Mouse (Mus musculus) cortical plate, adult 2 months (tissue): ENCODE results near the gene Ugt1a1. TPM values are rescaled to one million over a fixed set of nuclear protein-coding genes. Genes with fewer than 3 reads are reported as not detected.

ENCODE experiments used
- H3K27ac ChIP-seq: fragments of 200-500 bp; 2 replicates; pipeline ENCODE4 v1.5.1; 2012; ENCODE audit warnings: low read length, control low read depth, inconsistent platforms; ENCODE audit not compliant: insufficient read depth
- H3K4me1 ChIP-seq: fragments of 200-500 bp; 2 replicates; pipeline ENCODE4 v1.6.1; 2011; ENCODE audit warnings: low read length; ENCODE audit not compliant: control insufficient read depth, insufficient read depth
- H3K4me3 ChIP-seq: fragments of 200-500 bp; 2 replicates; pipeline ENCODE4 v1.5.1; 2011; ENCODE audit warnings: mild to moderate bottlenecking, low read length, control low read depth; ENCODE audit not compliant: insufficient read depth
- CTCF ChIP-seq: fragments of 200-500 bp; IDR thresholded peaks from 2 replicates; pipeline ENCODE4 v1.5.1; 2011; ENCODE audit warnings: mild to moderate bottlenecking, control low read depth, low read length; ENCODE audit not compliant: insufficient read depth; ENCODE audit errors: extremely low read depth
- POLR2A ChIP-seq: fragments of 200-500 bp; IDR thresholded peaks from 2 replicates; pipeline ENCODE4 v1.6.1; 2011; ENCODE audit warnings: mild to moderate bottlenecking, low read length, control low read depth; ENCODE audit not compliant: insufficient read depth; ENCODE audit errors: extremely low read depth
- polyA plus RNA-seq: library from polyadenylated mRNA; depleted of rRNA; stranded (reverse); fragments of >200 nt; gene quantifications from 2 replicates; pipeline ENCODE4 v1.2.3, GENCODE M21; 2012

The Ugt1a1 gene
- polyA plus RNA-seq, 1 experiment, result 0.06 TPM

DNA sequence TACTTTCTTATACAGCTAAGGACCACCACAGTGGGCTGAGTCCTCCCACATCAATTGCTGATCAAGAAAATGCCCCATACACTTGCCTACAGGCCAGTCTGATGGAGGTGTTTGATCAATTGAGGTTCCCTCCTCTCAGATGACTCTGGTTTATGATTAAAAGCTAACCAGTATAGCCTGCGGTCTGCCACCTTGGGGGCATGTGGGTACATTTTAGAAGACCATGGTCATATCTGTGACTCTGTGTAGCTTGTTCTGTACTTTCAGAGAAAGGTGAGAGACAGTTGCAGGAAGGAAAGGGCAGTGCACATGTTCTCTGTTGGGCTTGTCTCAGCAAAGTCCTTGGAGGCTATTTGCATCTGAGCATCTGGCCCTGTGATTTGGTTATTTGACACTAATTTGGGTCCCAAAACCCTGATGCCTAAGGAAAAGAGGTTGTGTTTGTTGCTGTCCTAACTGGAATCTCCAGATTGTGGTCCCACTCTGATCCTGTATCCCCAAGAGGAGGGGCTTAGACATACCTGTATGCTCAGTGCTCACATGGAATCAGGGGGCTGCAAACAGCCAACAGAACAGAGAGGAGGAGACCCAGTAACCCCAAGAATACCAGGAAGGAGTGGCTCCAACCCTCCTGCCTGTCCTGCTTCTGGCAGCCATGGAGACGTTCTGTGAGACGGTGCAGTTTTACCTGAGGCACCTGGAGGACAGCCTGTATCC, 21.1 kb downstream of the Ugt1a1 start:
- no peak for TF ChIP-seq POLR2A
- no peak for TF ChIP-seq CTCF
- H3K4me3 ChIP-seq, result no peak overlapping the region
- H3K27ac ChIP-seq, result no peak overlapping the region
- H3K4me1 ChIP-seq, result no peaks in the 10 kb centered on the region

DNA sequence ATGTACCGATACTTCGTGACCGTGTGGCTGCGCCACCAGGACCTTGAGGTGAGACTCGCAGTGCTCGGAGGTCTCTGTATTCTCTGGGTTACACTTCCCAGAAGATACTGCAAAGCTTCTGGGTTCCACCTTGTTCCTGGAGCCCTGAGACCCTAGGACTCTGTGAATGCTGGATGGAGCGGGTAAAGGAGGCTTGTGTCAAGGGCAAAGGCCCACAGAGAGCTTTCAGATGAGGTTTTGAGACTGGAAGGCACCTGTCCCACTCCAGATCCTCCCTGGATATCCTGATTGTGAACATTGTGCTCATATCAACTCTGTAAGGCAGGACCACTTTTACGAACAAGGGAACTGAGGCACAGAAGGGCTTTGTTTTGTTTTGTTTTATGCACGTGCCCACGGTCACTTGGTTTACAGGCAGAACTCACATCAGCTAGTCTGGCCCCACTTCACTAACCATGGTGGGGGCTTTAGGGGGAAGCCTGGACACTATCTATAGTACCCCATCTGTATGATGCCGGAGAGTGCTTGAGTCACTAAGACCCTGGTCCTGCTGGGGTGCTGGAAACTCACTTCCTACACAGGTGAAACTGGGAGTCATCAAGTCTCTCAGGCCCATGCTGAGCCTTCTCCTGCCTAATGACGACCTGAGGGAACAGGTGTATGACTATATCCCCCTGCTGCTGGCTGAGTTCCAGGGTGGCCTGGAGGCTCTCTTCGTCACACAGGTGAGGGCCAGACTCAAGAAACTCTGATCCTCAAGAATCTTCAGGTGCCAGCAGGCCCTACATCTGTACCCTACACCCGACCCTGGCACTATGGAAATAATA, 21.9 kb downstream of the Ugt1a1 start:
- no peak for TF ChIP-seq POLR2A
- no peak for TF ChIP-seq CTCF
- no peak overlapping the region for H3K4me3 ChIP-seq
- no peak overlapping the region for H3K27ac ChIP-seq
- no peaks in the 10 kb centered on the region for H3K4me1 ChIP-seq

DNA sequence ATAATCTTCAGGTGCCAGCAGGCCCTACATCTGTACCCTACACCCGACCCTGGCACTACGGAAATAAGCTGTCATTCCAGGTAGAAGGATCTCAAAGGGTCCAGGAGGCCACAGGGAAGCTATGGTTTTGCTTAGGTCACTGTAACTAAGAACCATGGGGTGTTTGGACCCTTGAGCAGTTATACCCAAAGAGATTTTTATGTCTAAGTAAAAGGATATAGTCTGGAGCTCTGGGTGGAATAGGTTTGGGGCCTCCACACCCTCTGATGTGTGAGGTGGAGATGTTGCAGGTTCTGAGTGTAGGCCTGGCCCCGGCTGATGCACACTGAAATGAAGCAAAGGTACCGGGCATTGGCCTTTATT, 22.5 kb downstream of the Ugt1a1 start:
- Histone ChIP-seq H3K4me3 (no peak overlapping the region), H3K27ac (no peak overlapping the region), H3K4me1 (no peaks in the 10 kb centered on the region)
- TF ChIP-seq POLR2A (no peak), CTCF (no peak)

DNA sequence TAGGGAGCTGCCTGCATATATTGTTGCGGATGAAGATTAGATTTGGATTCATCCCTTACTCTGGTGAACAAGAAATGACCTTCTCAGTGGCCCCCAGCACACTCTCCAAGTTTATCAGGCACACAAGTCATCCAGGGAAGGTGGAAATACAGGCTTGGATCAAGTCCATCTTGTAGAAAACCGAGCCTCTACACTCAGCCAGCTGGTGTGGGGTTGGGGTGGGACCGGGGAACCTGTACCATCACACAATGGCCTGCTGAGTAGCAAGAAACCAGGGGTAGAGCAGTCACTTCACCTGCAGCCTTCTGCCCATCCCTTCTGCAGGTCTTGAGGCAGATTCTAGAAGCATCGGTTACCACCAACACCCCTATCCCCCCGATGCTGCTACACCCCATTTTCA, 22.9 kb downstream of the Ugt1a1 start:
- Histone ChIP-seq H3K27ac (no peak overlapping the region), H3K4me3 (no peak overlapping the region), H3K4me1 (no peaks in the 10 kb centered on the region)
- no peak for TF ChIP-seq CTCF
- no peak for TF ChIP-seq POLR2A

DNA sequence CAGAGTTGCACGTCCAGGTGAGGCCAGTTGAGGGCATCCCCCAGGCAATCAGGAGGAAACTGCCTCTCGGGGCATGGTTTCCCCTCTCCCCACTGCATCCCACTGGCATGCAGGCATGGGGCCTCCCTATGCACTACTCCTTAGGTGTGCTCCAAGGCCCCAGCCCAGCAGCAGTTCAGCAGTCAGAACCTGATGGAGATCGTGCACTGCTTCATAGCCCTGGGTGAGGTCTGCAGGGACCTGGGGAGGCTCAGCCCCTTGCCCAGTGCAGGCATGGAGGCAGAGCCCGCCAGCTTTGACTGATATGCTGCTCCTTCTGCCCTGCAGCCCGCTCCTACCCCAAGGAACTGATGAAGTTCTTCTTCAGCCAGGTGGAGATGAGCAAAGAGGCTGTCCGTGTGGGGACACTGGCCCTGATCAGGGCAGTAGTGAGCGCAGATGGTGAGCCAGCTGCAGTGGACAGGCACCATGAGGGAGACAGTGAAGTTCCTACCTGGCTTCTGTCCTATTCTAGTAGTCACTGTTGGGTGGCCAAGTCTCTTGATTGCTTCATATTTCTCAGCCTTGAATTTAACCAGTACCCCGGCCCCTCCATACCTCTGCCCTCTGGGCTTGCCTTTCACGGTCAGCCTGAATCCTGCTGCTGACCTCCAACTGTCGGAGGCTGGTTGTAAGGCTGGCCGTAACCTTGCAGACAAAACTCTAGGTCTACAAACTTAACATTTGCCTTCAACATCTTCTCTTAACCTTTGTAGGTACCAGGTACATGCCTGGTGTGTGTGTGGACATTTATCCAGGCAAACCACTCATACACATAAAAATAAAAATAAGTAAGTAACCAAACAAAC, 23.5 kb downstream of the Ugt1a1 start:
- TF ChIP-seq CTCF (no peak), POLR2A (no peak)
- Histone ChIP-seq H3K27ac (no peak overlapping the region), H3K4me1 (no peaks in the 10 kb centered on the region), H3K4me3 (no peak overlapping the region)

DNA sequence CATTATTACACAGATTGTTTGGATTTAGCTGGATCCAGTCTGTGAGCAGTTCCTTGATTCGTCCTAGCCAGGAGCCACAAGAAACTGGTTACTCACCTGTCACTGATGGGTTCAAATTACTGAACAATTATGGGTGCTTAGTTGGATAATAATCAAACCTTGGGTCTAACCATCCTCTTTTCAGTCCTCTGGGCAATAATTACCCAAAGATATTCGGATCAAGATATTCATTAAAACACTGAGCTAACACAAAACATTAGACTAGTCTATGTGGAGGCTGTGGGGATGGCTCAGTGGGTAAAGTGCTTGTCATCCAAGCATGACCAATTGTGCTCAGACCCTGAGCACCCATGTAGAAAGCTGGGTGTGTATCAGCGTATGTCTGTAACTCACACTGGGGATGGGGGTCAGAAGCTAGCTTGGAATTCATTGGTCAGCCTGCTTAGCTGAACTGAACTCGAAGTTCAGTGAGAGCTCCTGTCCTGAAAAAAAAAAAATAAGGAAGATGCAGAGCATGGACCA, 24.2 kb downstream of the Ugt1a1 start:
- TF ChIP-seq POLR2A (no peak), CTCF (no peak)
- Histone ChIP-seq H3K4me1 (no peaks in the 10 kb centered on the region), H3K4me3 (no peak overlapping the region), H3K27ac (no peak overlapping the region)

DNA sequence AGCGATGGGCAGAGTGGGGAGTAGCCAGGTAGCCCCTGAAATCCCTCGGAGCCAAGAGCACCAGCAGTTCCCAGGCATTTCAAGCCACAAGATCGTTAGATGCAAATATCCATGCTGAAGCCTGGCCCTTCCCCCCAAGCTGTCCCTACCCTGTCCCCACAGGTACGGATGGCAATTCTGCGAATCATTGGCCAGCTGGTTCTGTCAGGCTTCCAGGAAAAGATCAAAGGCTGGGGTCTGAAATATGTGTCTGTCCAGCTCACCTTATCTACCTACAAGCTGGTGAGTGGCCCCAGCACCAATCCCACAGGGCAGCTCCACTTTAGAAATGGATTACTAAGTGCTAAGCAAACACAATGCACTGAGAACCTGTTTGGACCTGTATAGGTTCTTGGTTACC, 25.6 kb downstream of the Ugt1a1 start:
- H3K4me3 ChIP-seq, result no peak overlapping the region
- no peak for TF ChIP-seq POLR2A
- no peak for TF ChIP-seq CTCF
- no peak overlapping the region for H3K27ac ChIP-seq
- H3K4me1 ChIP-seq, result no peaks in the 10 kb centered on the region

DNA sequence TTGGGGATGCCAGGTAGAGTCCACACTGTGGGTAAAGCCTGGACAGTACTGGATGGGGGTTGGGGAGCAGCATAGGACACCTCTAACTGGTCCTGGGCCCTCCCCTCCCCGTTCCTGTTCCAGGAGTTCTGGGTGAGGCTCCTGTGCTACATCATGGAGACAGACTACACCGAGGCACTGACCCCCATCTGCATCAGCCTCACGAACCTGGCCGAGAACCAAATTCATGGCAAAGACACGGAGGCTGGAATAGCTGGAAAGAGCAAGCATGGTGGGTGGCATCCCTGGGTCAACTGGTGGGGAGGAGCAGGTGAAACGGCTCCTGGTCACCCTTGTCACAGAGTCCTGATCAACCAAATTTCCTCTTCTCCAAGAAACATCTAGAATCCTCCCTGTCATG, 27.0 kb downstream of the Ugt1a1 start:
- H3K4me1 ChIP-seq, result no peaks in the 10 kb centered on the region
- TF ChIP-seq POLR2A, result no peak
- no peak for TF ChIP-seq CTCF
- H3K27ac ChIP-seq, result no peak overlapping the region
- H3K4me3 ChIP-seq, result no peak overlapping the region

DNA sequence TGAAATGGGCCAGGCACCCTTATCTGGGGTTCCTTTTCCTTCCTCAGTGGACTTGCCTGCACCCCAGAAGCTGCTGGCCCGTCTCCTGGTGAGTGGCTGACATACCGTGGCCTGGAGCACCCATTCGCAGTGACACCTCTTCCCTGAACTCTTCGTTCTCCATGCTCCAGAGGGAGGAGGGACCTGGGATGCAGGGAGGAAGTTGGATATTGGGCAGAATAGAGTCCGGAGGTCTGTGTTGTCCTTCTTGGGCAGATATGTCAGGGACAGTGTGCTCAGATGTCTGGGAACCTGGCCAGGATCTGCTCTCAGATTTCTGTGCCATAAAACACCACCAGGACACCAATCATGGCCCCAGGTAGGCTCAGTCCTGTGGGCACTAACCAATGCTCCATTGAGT, 28.3 kb downstream of the Ugt1a1 start:
- no peak for TF ChIP-seq POLR2A
- no peak for TF ChIP-seq CTCF
- Histone ChIP-seq H3K4me1 (no peaks in the 10 kb centered on the region), H3K4me3 (no peak overlapping the region), H3K27ac (no peak overlapping the region)
